Mouse (Mus musculus) heart, postnatal 0 days (tissue): ENCODE data around the gene Gpatch2.

ENCODE experiments used
- CTCF ChIP-seq: IDR thresholded peaks from 2 replicates; pipeline ENCODE4 v1.5.1; 2016; ENCODE audit warnings: antibody characterized with exemption, control low read depth, low read depth
- EP300 ChIP-seq: IDR thresholded peaks from 2 replicates; pipeline ENCODE4 v1.6.1; 2016; ENCODE audit warnings: antibody characterized with exemption, low read depth

- TF ChIP-seq EP300: no peak
- TF ChIP-seq CTCF: no peak
Observed at GRCm38 (mm10) chr1:187169646-187170045, 45.7 kb upstream of the Gpatch2 start.
